Comparison of ENCODE assay signal across 9 mouse cellular contexts in the genomic region with DNA sequence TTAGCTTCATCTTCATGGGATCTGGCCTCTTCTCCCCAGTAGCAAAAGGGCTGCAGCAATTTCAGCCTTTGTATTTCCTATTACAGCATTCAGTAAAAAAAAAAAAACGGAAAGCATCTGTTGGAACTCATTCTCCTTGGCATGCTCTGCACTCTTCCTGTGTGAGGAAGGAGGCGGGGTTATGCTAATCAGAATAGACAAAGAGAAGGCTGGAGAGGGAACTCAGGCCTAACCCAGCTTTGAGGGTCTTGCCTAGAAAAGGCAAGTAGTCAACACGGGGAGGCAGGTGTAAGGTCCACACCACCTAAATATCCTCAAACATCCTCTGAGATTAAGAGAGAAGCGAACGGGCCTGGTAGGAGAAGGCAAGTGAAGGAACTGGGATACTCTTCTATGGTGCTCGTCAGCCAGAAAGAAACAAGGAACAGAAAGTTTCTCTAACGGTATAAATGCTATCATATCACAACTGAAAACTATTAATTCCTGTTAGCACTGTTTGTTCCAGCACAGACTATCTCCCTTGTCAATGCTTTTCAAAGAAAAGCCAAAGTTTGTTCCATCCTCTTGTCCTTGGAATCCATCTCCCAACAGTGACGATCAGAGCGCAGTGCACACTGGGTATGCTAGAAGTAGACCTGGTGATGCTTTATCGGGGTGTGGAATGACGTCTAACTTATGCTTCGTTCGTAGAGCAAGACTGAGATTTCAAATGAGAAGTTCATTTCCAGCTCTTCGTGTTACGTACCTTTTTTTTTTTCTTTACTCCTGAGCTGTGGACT.
A peak's percentile ranks its signal among the peaks of the same experiment; 100 is the strongest.
DNase-seq lines count a peak whose midpoint lies in the region; ATAC-seq and TF ChIP-seq lines count a peak whose summit lies in the region.
"Had no signal": no experiment of that assay in that cellular context is flagged by ENCODE, and none has a peak within 500 bp of the region (broad histone marks: within the 10 kb centered on the region; RNA-seq: fewer than 3 reads in every experiment).

No protein-coding gene starts in this region.

- 81% methylated on average over 15 of the region's 15 CpGs for WGBS in kidney, embryonic 16.5 days

- DNase-seq in gastrocnemius, adult 2 months = no peak
- no peak for DNase-seq in gastrocnemius, postnatal 4 days (ENCODE audit: low spot score in 2 of 2)
- peak; percentile 21 for DNase-seq in Muller cell, postnatal 12 days (ENCODE audit: inconsistent ontology term)
- DNase-seq in heart, adult 8-10 months (ENCODE audit: low spot score) = peak; percentile 81
- DNase-seq in skeletal muscle tissue, adult 2 months (ENCODE audit: low read depth, low spot score) = peak; percentile 26
- DNase-seq in c-Kit-positive CD71-positive TER-119-positive erythroid progenitor cells, embryonic 14.5 days (ENCODE audit: low spot score) = no peak
- DNase-seq in right cerebral cortex, postnatal 25 days = no peak

- no peaks in the 10 kb centered on the region for H3K9me3 ChIP-seq in kidney, embryonic 16.5 days (ENCODE audit: low read length)
- H3K9me3 ChIP-seq: neural tube, embryonic 13.5 days had no signal

- peak; percentile 91 for ATAC-seq in kidney, embryonic 16.5 days (ENCODE audit: low FRiP score, low TSS enrichment)

- no peaks in the 10 kb centered on the region for H3K36me3 ChIP-seq in kidney, embryonic 16.5 days (ENCODE audit: insufficient read depth, low read length)
- H3K36me3 ChIP-seq: neural tube, embryonic 13.5 days had no signal

- H3K9ac ChIP-seq in kidney, embryonic 16.5 days (replicated peaks; ENCODE audit: low read length) = no peak overlapping the region
- H3K9ac ChIP-seq: neural tube, embryonic 13.5 days had no signal

- H3K27me3 ChIP-seq in kidney, embryonic 16.5 days (ENCODE audit: insufficient read depth, low read length) = no peaks in the 10 kb centered on the region
- H3K27me3 ChIP-seq: neural tube, embryonic 13.5 days had no signal

- peaks cover 5% of the 10 kb centered on the region; the same call in 1 of the 2 replicates for H3K4me1 ChIP-seq in kidney, embryonic 16.5 days (ENCODE audit: insufficient read depth, low read length)

- no peak overlapping the region for H3K4me3 ChIP-seq in gastrocnemius, adult 2 months
- no peak overlapping the region for H3K4me3 ChIP-seq in kidney, embryonic 16.5 days (ENCODE audit: low read length)
- H3K4me3 ChIP-seq: neural tube, embryonic 13.5 days had no signal

- TF ChIP-seq CTCF in gastrocnemius, adult 2 months (IDR thresholded peaks at IDR 0.05) = no peak

- H3K4me2 ChIP-seq in kidney, embryonic 16.5 days (replicated peaks; ENCODE audit: low read depth, low read length) = no peak overlapping the region
- H3K4me2 ChIP-seq: neural tube, embryonic 13.5 days had no signal

- intact Hi-C loops in gastrocnemius, adult 2 months (cut with DNase I) = no loop called here

- H3K27ac ChIP-seq in gastrocnemius, adult 2 months = peak overlapping the region; percentile 21; the same call in 1 of the 2 replicates
- no peak overlapping the region for H3K27ac ChIP-seq in kidney, embryonic 16.5 days (ENCODE audit: low read length)
- H3K27ac ChIP-seq: neural tube, embryonic 13.5 days had no signal

Comparison
In these comparisons a context has a peak if more than half of its experiments do, and no peak if none do; other contexts are left out.
1. DNase-seq: peak in Muller cell, postnatal 12 days (single experiment), heart, adult 8-10 months (single experiment) and skeletal muscle tissue, adult 2 months (single experiment); none in gastrocnemius, adult 2 months (single experiment), gastrocnemius, postnatal 4 days (0 of 2), c-Kit-positive CD71-positive TER-119-positive erythroid progenitor cells, embryonic 14.5 days (single experiment) and right cerebral cortex, postnatal 25 days (single experiment).